Mouse (Mus musculus): ENCODE measurements around the gene Mapk3. TPM values are rescaled to one million over a fixed set of nuclear protein-coding genes. Genes with fewer than 3 reads are reported as not detected.
A peak's percentile ranks its signal among the peaks of the same experiment; 100 is the strongest.

The Mapk3 gene
- polyA plus RNA-seq, 1 experiment = 337 TPM

DNA sequence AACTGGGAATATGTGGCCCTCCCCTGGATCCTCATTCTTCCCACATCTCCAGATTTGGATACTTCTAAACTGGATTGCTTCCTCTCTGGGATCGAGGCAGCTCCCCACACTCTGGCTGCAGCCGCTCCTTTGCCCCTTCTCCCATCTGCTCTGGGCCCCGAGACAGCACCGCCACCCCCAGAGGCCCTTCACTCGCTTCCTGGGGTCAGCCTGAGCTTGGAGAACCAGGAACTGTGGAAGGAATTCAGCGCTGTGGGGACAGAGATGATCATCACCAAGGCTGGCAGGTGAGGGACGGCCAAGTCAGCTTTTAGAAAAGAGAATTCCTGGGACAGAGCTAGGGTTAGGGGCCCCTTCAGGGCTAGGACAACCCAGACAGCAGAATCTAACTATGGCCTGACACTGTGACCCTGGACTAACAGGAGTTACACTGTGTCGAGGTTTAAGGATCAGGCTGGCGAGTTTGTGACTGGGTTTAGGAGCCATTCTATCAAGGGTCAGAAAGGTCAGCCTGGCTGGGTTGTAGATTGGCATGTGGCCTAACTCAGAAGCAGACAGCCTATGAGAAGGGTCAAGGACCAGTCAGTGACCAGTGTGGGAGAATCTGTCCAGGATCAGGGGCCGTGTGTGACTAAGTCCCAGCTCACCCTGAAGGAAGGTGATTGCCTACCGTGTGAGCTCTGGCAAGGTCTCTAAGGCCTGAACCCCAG lies 22.4 kb downstream of the Mapk3 start:
- H3K27me3 ChIP-seq (ENCODE audit: control insufficient read depth, insufficient read depth, low read length) = no peaks in the 10 kb centered on the region
- no peak overlapping the region for H3K27ac ChIP-seq (ENCODE audit: control insufficient read depth, insufficient read depth, low read depth, low read length)
- TF ChIP-seq POLR2A (IDR thresholded peaks at IDR 0.05; ENCODE audit: control insufficient read depth, low read depth, low read length) = no peak
- no peak for TF ChIP-seq CTCF (IDR thresholded peaks at IDR 0.05; ENCODE audit: control insufficient read depth, insufficient read depth, insufficient replicate concordance, low read depth, low read length)
- H3K4me3 ChIP-seq (ENCODE audit: control insufficient read depth, low read depth, low read length) = no peak overlapping the region
- no peaks in the 10 kb centered on the region; the same call in 1 of the 2 replicates for H3K36me3 ChIP-seq (ENCODE audit: control insufficient read depth, insufficient read depth, low read length)
- peaks cover 18% of the 10 kb centered on the region for H3K4me1 ChIP-seq (ENCODE audit: control insufficient read depth, insufficient read depth, low read length)

GRCm38 (mm10) chr7:126782693-126783092 lies 23.3 kb downstream of the Mapk3 start:
- no peak overlapping the region for H3K4me3 ChIP-seq (ENCODE audit: control insufficient read depth, low read depth, low read length)
- peaks cover 12% of the 10 kb centered on the region for H3K4me1 ChIP-seq (ENCODE audit: control insufficient read depth, insufficient read depth, low read length)
- TF ChIP-seq POLR2A (IDR thresholded peaks at IDR 0.05; ENCODE audit: control insufficient read depth, low read depth, low read length) (no peak), CTCF (IDR thresholded peaks at IDR 0.05; ENCODE audit: control insufficient read depth, insufficient read depth, insufficient replicate concordance, low read depth, low read length) (no peak)
- no peak overlapping the region for H3K27ac ChIP-seq (ENCODE audit: control insufficient read depth, insufficient read depth, low read depth, low read length)
- no peaks in the 10 kb centered on the region for H3K27me3 ChIP-seq (ENCODE audit: control insufficient read depth, insufficient read depth, low read length)
- H3K36me3 ChIP-seq (ENCODE audit: control insufficient read depth, insufficient read depth, low read length) = no peaks in the 10 kb centered on the region; the same call in 1 of the 2 replicates

- H3K36me3 ChIP-seq (ENCODE audit: control insufficient read depth, insufficient read depth, low read length) = no peaks in the 10 kb centered on the region; the same call in none of the 2 replicates
- H3K4me1 ChIP-seq (ENCODE audit: control insufficient read depth, insufficient read depth, low read length) = peaks cover 9% of the 10 kb centered on the region
- H3K4me3 ChIP-seq (ENCODE audit: control insufficient read depth, low read depth, low read length) = no peak overlapping the region
- no peak for TF ChIP-seq POLR2A (IDR thresholded peaks at IDR 0.05; ENCODE audit: control insufficient read depth, low read depth, low read length)
- TF ChIP-seq CTCF (IDR thresholded peaks at IDR 0.05; ENCODE audit: control insufficient read depth, insufficient read depth, insufficient replicate concordance, low read depth, low read length) = no peak
- H3K27ac ChIP-seq (ENCODE audit: control insufficient read depth, insufficient read depth, low read depth, low read length) = no peak overlapping the region
- H3K27me3 ChIP-seq (ENCODE audit: control insufficient read depth, insufficient read depth, low read length) = no peaks in the 10 kb centered on the region
Measured at GRCm38 (mm10) chr7:126784469-126784868, 25.1 kb downstream of the Mapk3 start.

DNA sequence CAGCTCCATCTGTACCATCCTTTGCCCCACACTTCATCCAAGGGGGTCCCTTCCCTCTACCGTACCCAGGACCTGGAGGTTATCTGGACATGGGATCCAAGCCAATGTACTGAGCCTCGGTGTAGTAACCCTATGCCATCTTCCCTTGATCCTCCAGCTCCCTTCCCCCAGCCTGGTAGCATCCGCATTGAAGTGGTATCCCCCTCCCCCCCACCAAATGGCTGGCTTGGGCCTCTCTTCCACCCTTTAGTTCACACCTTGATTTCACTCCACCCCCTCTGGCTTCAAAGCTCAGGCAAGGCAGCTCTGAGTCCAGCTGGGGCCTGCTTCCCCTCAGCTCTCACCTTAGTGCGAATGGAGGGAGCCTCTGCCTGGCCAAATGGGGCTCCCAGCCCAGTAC lies 25.7 kb downstream of the Mapk3 start:
- Histone ChIP-seq H3K27ac (ENCODE audit: control insufficient read depth, insufficient read depth, low read depth, low read length) (no peak overlapping the region), H3K36me3 (ENCODE audit: control insufficient read depth, insufficient read depth, low read length) (no peaks in the 10 kb centered on the region; the same call in none of the 2 replicates), H3K4me3 (ENCODE audit: control insufficient read depth, low read depth, low read length) (no peak overlapping the region), H3K27me3 (ENCODE audit: control insufficient read depth, insufficient read depth, low read length) (no peaks in the 10 kb centered on the region), H3K4me1 (ENCODE audit: control insufficient read depth, insufficient read depth, low read length) (peaks cover 8% of the 10 kb centered on the region)
- TF ChIP-seq POLR2A (IDR thresholded peaks at IDR 0.05; ENCODE audit: control insufficient read depth, low read depth, low read length) = no peak
- no peak for TF ChIP-seq CTCF (IDR thresholded peaks at IDR 0.05; ENCODE audit: control insufficient read depth, insufficient read depth, insufficient replicate concordance, low read depth, low read length)

DNA sequence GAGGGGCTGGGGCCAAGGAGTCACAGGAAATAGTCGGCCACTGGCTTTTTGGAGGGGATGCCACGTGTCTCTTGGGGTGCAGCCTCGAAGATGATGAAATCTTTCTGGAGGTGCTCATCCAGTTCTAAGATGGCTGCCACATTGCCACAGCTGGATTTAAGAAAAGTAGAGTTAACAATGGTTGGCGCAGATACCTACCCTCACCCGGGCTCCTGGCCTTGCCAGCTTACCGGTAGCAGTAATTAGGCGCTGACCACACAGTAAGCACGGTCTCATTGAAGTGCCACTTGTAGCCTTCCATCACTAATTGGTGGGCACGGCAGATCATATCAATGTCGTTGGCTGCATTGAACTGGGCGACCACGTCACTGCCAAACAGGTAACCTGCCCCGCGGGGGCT lies 26.7 kb downstream of the Mapk3 start:
- H3K36me3 ChIP-seq (ENCODE audit: control insufficient read depth, insufficient read depth, low read length) = no peaks in the 10 kb centered on the region; the same call in none of the 2 replicates
- H3K4me1 ChIP-seq (ENCODE audit: control insufficient read depth, insufficient read depth, low read length) = peaks cover 5% of the 10 kb centered on the region

DNA sequence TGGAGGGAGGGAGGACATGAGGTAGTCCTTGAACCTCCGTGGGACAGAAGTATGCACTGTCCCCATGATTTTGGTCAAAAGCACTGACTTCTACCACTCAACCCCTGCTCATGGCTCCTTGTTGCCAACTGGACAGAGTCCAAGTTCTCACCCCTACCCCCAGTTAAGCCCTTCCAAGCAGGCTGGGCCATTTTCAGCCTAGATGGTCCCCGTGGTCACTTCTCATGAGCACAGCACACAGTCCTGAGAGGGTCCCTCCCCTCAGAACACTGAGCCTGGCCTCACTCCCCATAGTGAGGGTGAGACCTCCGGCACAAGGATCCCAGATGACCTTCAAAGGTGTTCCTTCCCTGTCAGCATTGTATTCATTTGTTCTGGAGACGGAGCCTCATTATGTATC lies 29.7 kb downstream of the Mapk3 start:
- no peak overlapping the region for H3K27ac ChIP-seq (ENCODE audit: control insufficient read depth, insufficient read depth, low read depth, low read length)
- no peak overlapping the region for H3K4me3 ChIP-seq (ENCODE audit: control insufficient read depth, low read depth, low read length)
- H3K27me3 ChIP-seq (ENCODE audit: control insufficient read depth, insufficient read depth, low read length) = no peaks in the 10 kb centered on the region
- no peaks in the 10 kb centered on the region; the same call in none of the 2 replicates for H3K36me3 ChIP-seq (ENCODE audit: control insufficient read depth, insufficient read depth, low read length)
- TF ChIP-seq POLR2A (IDR thresholded peaks at IDR 0.05; ENCODE audit: control insufficient read depth, low read depth, low read length) (no peak), CTCF (IDR thresholded peaks at IDR 0.05; ENCODE audit: control insufficient read depth, insufficient read depth, insufficient replicate concordance, low read depth, low read length) (no peak)
- no peaks in the 10 kb centered on the region; the same call in none of the 2 replicates for H3K4me1 ChIP-seq (ENCODE audit: control insufficient read depth, insufficient read depth, low read length)

More for the DNA sequence above, 26.7 kb downstream of the Mapk3 start:
- TF ChIP-seq POLR2A (IDR thresholded peaks at IDR 0.05; ENCODE audit: control insufficient read depth, low read depth, low read length) (no peak), CTCF (IDR thresholded peaks at IDR 0.05; ENCODE audit: control insufficient read depth, insufficient read depth, insufficient replicate concordance, low read depth, low read length) (no peak)
- Histone ChIP-seq H3K4me3 (ENCODE audit: control insufficient read depth, low read depth, low read length) (no peak overlapping the region), H3K27ac (ENCODE audit: control insufficient read depth, insufficient read depth, low read depth, low read length) (no peak overlapping the region), H3K27me3 (ENCODE audit: control insufficient read depth, insufficient read depth, low read length) (no peaks in the 10 kb centered on the region)

GRCm38 (mm10) chr7:126791851-126792720 lies 32.7 kb downstream of the Mapk3 start, which contains the start of gene Ppp4c:
Gene Ppp4c, minus strand, starts transcription at chr7:126792496.
- no peaks in the 10 kb centered on the region; the same call in none of the 2 replicates for H3K4me1 ChIP-seq (ENCODE audit: control insufficient read depth, insufficient read depth, low read length)
- TF ChIP-seq CTCF (IDR thresholded peaks at IDR 0.05; ENCODE audit: control insufficient read depth, insufficient read depth, insufficient replicate concordance, low read depth, low read length) (no peak), POLR2A (IDR thresholded peaks at IDR 0.05; ENCODE audit: control insufficient read depth, low read depth, low read length) (peak; percentile 77)
- no peaks in the 10 kb centered on the region for H3K27me3 ChIP-seq (ENCODE audit: control insufficient read depth, insufficient read depth, low read length)
- H3K27ac ChIP-seq (ENCODE audit: control insufficient read depth, insufficient read depth, low read depth, low read length) = peak within 1 kb of the TSS; percentile 90
- H3K36me3 ChIP-seq (ENCODE audit: control insufficient read depth, insufficient read depth, low read length) = no peaks in the 10 kb centered on the region; the same call in none of the 2 replicates
- peak within 1 kb of the TSS; percentile 98 for H3K4me3 ChIP-seq (ENCODE audit: control insufficient read depth, low read depth, low read length)

Data from testis, adult 2 months (tissue).